Mouse (Mus musculus) Patski (cell line): ENCODE measurements around the gene 2310007B03Rik. TPM values are rescaled to one million over a fixed set of nuclear protein-coding genes. Genes with fewer than 3 reads are reported as not detected.

Experiments
- ATAC-seq: fragments of 100-300 bp; one replicate; pipeline ENCODE4 v1.8.0; 2021
- CTCF ChIA-PET: fragments of 350-600 bp; sonication (Branson Sonifier 250); formaldehyde crosslinking; loops from one replicate; lab custom pipeline; 2022; ENCODE audit warnings: inconsistent platforms; lab: Charles Lee
- POLR2A ChIA-PET: fragments of 350-600 bp; sonication (Branson Sonifier 250); formaldehyde crosslinking; loops from one replicate; lab custom pipeline; 2022; ENCODE audit warnings: antibody characterized with exemption, inconsistent platforms; lab: Charles Lee
- DNase-seq: peaks from one replicate; pipeline ENCODE4 v3.0.0-alpha.2; 2011; ENCODE audit warnings: low read depth, low spot score
- H3K27me3 ChIP-seq: fragments of 371-371 bp; one replicate; pipeline ENCODE4 v1.5.1; 2021
- CTCF ChIP-seq: fragments of 100-300 bp; IDR thresholded peaks from one replicate; pipeline ENCODE4 v1.5.1; 2021
- in situ Hi-C: fragments of 300-500 bp; cut with MboI; formaldehyde crosslinking; loops from 3 replicates; pipeline ENCODE4 v1.11.1; 2018; ENCODE audit warnings: low pct_unique_long_range_greater_than_20kb, mixed read lengths
- polyA plus RNA-seq: library from polyadenylated mRNA; unstranded; gene quantifications from one replicate; pipeline ENCODE4 v1.2.3, GENCODE M21; 2021

The 2310007B03Rik gene
- polyA plus RNA-seq, 1 experiment from 2014 or later = not detected

GRCm38 (mm10) chr1:93132676-93133075 lies 28.1 kb downstream of the 2310007B03Rik start:
- in situ Hi-C loops = no loop called here
- DNase-seq = no peak
- ChIA-PET POLR2A (no interaction called here), CTCF (interaction anchor here (1.5 kb wide), 1 partner anchor 13 kb away, joined by 3 read pairs; no protein-coding TSS in a partner anchor)
- H3K27me3 ChIP-seq = no peaks in the 10 kb centered on the region
- no peak for TF ChIP-seq CTCF
- no peak for ATAC-seq

- no peak for ATAC-seq
- in situ Hi-C loops = no loop called here
- no peak for TF ChIP-seq CTCF
- POLR2A ChIA-PET = no interaction called here
- H3K27me3 ChIP-seq = no peaks in the 10 kb centered on the region
- CTCF ChIA-PET = no interaction called here
- DNase-seq = no peak
Observed at GRCm38 (mm10) chr1:93130242-93130983, 30.3 kb downstream of the 2310007B03Rik start.

- H3K27me3 ChIP-seq = no peaks in the 10 kb centered on the region
- POLR2A ChIA-PET = no interaction called here
- CTCF ChIA-PET = interaction anchor here (0.7 to 1.7 kb wide), 11 partner anchors 9 to 223 kb away, joined by 3 to 11 read pairs (median 3); partner anchors contain the start of genes Mterf4, Pask and Ppp1r7
- in situ Hi-C loops = no loop called here
- no peak for TF ChIP-seq CTCF
- ATAC-seq (no peak), DNase-seq (peak; percentile 2)
Observed at GRCm38 (mm10) chr1:93128710-93129349, 31.9 kb downstream of the 2310007B03Rik start.

- H3K27me3 ChIP-seq = no peaks in the 10 kb centered on the region
- ATAC-seq = no peak
- no peak for DNase-seq
- in situ Hi-C loops = no loop called here
- no peak for TF ChIP-seq CTCF
- POLR2A ChIA-PET = no interaction called here
- CTCF ChIA-PET = interaction anchor here (0.7 to 1.7 kb wide), 11 partner anchors 9 to 224 kb away, joined by 3 to 11 read pairs (median 3); partner anchors contain the start of genes Mterf4, Pask and Ppp1r7
Observed at GRCm38 (mm10) chr1:93128209-93128608, 32.5 kb downstream of the 2310007B03Rik start.

- POLR2A ChIA-PET = interaction anchor here (0.7 kb wide), 1 partner anchor 100 kb away, joined by 3 read pairs; no protein-coding TSS in a partner anchor
- TF ChIP-seq CTCF = peak; percentile 11
- H3K27me3 ChIP-seq = peaks cover 4% of the 10 kb centered on the region
- no peak for DNase-seq
- CTCF ChIA-PET = interaction anchor here (1.3 kb wide), 1 partner anchor 224 kb away, joined by 4 read pairs; no protein-coding TSS in a partner anchor
- ATAC-seq = no peak
- in situ Hi-C loops = no loop called here
Observed at GRCm38 (mm10) chr1:93125256-93125655, 35.5 kb downstream of the 2310007B03Rik start.

GRCm38 (mm10) chr1:93124066-93124465 lies 36.7 kb downstream of the 2310007B03Rik start:
- ChIA-PET CTCF (no interaction called here), POLR2A (no interaction called here)
- ATAC-seq = no peak
- no peak for TF ChIP-seq CTCF
- DNase-seq = no peak
- peaks cover 4% of the 10 kb centered on the region for H3K27me3 ChIP-seq
- in situ Hi-C loops = no loop called here

- ATAC-seq = no peak
- ChIA-PET CTCF (no interaction called here), POLR2A (no interaction called here)
- H3K27me3 ChIP-seq = peaks cover 4% of the 10 kb centered on the region
- DNase-seq = no peak
- TF ChIP-seq CTCF = no peak
- in situ Hi-C loops = no loop called here
Observed at GRCm38 (mm10) chr1:93123179-93123854, 37.4 kb downstream of the 2310007B03Rik start.

GRCm38 (mm10) chr1:93118816-93119215 lies 41.9 kb downstream of the 2310007B03Rik start:
- ATAC-seq (no peak), DNase-seq (no peak)
- no peak for TF ChIP-seq CTCF
- in situ Hi-C loops = no loop called here
- POLR2A ChIA-PET = no interaction called here
- peaks cover 27% of the 10 kb centered on the region for H3K27me3 ChIP-seq
- CTCF ChIA-PET = interaction anchor here (1.4 kb wide), 1 partner anchor 10 kb away, joined by 5 read pairs; no protein-coding TSS in a partner anchor

GRCm38 (mm10) chr1:93115471-93115870 lies 45.3 kb downstream of the 2310007B03Rik start:
- ChIA-PET CTCF (no interaction called here), POLR2A (no interaction called here)
- ATAC-seq (no peak), DNase-seq (no peak)
- in situ Hi-C loops = no loop called here
- H3K27me3 ChIP-seq = peaks cover 43% of the 10 kb centered on the region
- TF ChIP-seq CTCF = no peak

- ChIA-PET CTCF (no interaction called here), POLR2A (no interaction called here)
- ATAC-seq (no peak), DNase-seq (no peak)
- in situ Hi-C loops = no loop called here
- no peak for TF ChIP-seq CTCF
- H3K27me3 ChIP-seq = peaks cover 42% of the 10 kb centered on the region
Observed at GRCm38 (mm10) chr1:93114713-93115463, 45.9 kb downstream of the 2310007B03Rik start.
